Mouse (Mus musculus) heart, adult 8-10 months (tissue): ENCODE measurements at regions not wholly inside any gene's neighbourhood (a gene's known extent, or its start where the extent isn't known, plus 50 kb on each side); places are given as distances from the start of the nearest gene placed in this dataset.

ENCODE experiments used
- DNase-seq: peaks from one replicate; pipeline ENCODE4 v3.0.0; 2022; ENCODE audit warnings: low spot score

GRCm38 (mm10) chr4:32177933-32178639 lies 60.5 kb upstream of the Bach2 start:
- DNase-seq, result no peak

- peak; percentile 80 for DNase-seq
Observed at GRCm38 (mm10) chr4:32179707-32180241, 58.8 kb upstream of the Bach2 start.

GRCm38 (mm10) chr4:32183791-32184190 lies 54.8 kb upstream of the Bach2 start:
- no peak for DNase-seq

GRCm38 (mm10) chr4:32185986-32186385 lies 52.6 kb upstream of the Bach2 start:
- no peak for DNase-seq

GRCm38 (mm10) chr4:32187154-32187553 lies 51.5 kb upstream of the Bach2 start:
- DNase-seq, result no peak

GRCm38 (mm10) chr4:32188076-32188475 lies 50.5 kb upstream of the Bach2 start:
- DNase-seq, result no peak

GRCm38 (mm10) chr4:32188752-32189415 lies 49.7 kb upstream of the Bach2 start:
- DNase-seq, result no peak
